Mouse (Mus musculus): ENCODE measurements around the gene Tymp. TPM values are rescaled to one million over a fixed set of nuclear protein-coding genes. Genes with fewer than 3 reads are reported as not detected.

Tymp gene
- polyA plus RNA-seq, 1 experiment from 2014 or later: 3.0 TPM

DNA sequence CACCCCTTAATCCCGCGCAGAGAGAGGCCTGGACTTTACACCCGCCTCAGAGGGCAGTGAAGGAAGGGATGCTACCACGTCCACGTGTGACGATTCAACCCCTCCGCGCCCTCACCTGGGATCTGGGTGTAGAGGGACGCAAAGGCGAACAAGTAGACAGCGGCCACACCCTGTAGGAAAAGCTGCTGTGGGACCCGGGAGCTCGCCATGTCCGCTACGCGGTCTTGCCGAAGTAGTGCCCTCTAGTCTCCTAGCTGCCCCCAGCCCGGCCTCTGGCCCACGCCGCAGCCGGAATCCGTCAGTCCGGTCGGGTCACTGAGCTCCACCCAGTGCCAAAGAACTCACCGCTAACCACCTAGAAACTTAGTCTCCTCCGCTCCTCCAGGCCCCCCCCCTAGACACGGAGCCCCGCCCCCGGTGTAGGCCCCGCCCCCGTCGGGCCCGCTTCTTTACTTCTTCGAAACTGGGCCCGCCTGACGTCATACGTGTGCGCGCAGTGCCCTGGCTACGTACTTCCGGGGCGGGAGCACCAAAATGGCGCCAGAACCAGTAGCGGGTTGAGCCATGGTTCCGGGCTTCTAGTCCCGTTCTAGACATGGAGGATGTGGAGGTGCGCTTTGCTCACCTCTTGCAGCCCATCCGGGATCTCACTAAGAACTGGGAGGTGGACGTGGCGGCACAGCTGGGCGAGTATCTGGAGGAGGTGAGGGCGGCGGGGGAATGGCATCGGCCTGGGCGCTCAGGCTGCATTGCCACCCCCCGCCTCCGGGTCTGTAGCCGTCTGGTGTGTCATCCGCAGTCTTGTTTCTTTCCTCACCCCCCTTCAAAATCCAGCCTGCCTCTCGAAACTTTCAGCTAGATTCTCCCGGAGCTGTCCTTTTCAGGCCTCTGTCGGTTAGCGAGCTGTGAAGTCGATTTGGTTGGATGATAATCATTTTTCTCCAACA, 21.3 kb downstream of the Tymp start, which contains the start of the genes Lmf2 and Ncaph2:
Lmf2 (minus strand) TSS at position 419 of the 947 bp plus-strand sequence.
Ncaph2 (plus strand) TSS at position 479 of the 947 bp plus-strand sequence.
- DNase-seq (ENCODE audit: low read depth, low spot score): peak; percentile 63
- no peak for TF ChIP-seq CTCF (IDR thresholded peaks at IDR 0.05)
- ChIA-PET CTCF (interaction anchor here (1.0 to 1.1 kb wide), 2 partner anchors 17 to 18 kb away, joined by 3 to 6 read pairs; partner anchors contain the start of gene Sco2), POLR2A (interaction anchor here (0.6 to 2.4 kb wide), 5 partner anchors 9 to 488 kb away, joined by 3 to 9 read pairs (median 5); partner anchors contain the start of gene Sco2)
- no peaks in the 10 kb centered on the region for H3K27me3 ChIP-seq
- ATAC-seq: peak; percentile 61
- in situ Hi-C loops (cut with MboI; ENCODE audit: low pct_unique_long_range_greater_than_20kb): no loop called here

DNA sequence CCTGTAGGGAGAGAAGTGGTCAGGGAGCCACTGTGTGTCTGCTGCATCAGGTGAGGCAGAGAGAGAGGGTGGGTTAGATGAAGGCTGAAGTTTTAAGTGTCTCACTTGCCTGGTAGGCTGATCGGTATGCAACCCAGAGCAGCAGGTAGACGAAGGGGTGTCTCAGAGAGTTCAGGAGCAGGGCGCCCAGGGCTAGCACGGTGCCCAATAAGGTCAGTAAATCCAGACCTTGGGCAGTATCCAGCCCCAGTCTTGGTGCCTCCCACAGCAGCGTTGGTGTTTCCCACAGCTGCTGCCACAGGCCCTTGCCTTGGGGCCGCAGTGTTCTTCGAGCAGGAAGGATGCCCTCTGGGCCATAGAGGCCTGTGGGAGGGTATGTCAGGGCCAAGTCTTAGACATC, 22.4 kb downstream of the Tymp start:
- DNase-seq (ENCODE audit: low read depth, low spot score): no peak
- H3K27me3 ChIP-seq: no peaks in the 10 kb centered on the region
- ChIA-PET POLR2A (no interaction called here), CTCF (no interaction called here)
- no peak for ATAC-seq
- in situ Hi-C loops (cut with MboI; ENCODE audit: low pct_unique_long_range_greater_than_20kb): no loop called here
- no peak for TF ChIP-seq CTCF (IDR thresholded peaks at IDR 0.05)

DNA sequence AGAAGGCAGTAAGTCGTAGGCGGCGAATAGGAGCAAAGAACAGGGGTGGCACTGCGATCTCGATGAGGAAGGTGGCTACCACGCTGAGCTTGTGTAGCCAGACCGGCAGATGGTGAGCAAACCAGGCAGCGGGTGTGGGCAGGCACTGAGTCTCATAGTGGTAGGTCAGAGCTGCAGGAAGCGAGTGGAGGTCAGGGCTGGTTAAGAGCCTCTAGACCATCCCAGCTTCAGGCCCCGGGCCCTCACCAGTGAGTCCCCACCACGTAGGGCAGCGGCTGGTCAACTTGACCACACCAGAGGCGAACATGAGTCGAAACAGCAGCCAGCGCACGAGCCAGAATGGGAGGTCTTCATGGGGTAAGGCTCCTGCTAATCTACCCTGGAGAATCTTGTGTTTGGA, 23.0 kb downstream of the Tymp start:
- DNase-seq (ENCODE audit: low read depth, low spot score): no peak
- no peak for TF ChIP-seq CTCF (IDR thresholded peaks at IDR 0.05)
- H3K27me3 ChIP-seq: no peaks in the 10 kb centered on the region
- CTCF ChIA-PET: no interaction called here
- in situ Hi-C loops (cut with MboI; ENCODE audit: low pct_unique_long_range_greater_than_20kb): no loop called here
- ATAC-seq: no peak
- POLR2A ChIA-PET: no interaction called here

DNA sequence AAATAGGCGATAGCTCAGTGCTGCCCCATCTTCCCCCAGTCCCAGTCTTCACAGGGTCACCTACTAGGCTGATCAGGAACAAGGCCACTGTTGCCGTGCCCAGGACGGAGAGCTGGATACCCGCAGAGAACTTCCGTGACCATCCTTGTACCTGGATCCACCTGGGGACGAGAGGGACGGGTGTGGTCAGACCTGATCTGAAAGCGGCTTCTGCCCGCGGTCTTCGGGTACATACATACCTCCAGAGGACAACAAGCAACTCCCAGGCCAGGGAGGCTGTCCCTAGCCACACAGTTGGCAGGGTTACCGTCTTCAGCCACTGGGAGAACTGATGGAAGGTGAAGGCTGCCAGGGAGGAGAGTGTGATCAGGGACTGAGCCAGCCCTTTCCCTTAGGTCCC, 24.0 kb downstream of the Tymp start:
- POLR2A ChIA-PET: no interaction called here

DNA sequence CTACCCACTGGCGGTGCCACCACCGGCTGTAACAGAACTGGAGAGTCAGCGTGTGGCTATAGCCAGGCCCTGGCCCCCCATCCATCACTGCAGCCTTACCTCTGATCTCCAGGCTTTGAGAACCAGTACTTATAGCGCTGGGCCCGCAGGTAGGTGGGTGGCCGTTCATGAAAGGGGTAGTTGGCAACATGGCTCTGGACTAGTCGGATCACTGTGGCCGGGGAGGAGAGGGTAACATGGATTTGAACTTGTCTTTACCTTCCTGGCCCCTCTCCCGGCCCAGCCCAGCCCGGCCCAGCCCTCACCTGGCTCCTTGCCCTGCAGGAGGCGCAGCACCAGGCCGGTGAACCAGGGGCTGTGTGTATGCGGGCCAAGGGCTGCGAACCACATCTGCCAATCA, 24.8 kb downstream of the Tymp start:
- no peak for DNase-seq (ENCODE audit: low read depth, low spot score)
- in situ Hi-C loops (cut with MboI; ENCODE audit: low pct_unique_long_range_greater_than_20kb): no loop called here
- ChIA-PET CTCF (no interaction called here), POLR2A (no interaction called here)
- ATAC-seq: no peak
- no peak for TF ChIP-seq CTCF (IDR thresholded peaks at IDR 0.05)
- no peaks in the 10 kb centered on the region for H3K27me3 ChIP-seq

More for the DNA sequence above, 24.0 kb downstream of the Tymp start:
- no peak for ATAC-seq
- TF ChIP-seq CTCF (IDR thresholded peaks at IDR 0.05): no peak
- in situ Hi-C loops (cut with MboI; ENCODE audit: low pct_unique_long_range_greater_than_20kb): no loop called here
- CTCF ChIA-PET: no interaction called here
- no peaks in the 10 kb centered on the region for H3K27me3 ChIP-seq
- DNase-seq (ENCODE audit: low read depth, low spot score): no peak

DNA sequence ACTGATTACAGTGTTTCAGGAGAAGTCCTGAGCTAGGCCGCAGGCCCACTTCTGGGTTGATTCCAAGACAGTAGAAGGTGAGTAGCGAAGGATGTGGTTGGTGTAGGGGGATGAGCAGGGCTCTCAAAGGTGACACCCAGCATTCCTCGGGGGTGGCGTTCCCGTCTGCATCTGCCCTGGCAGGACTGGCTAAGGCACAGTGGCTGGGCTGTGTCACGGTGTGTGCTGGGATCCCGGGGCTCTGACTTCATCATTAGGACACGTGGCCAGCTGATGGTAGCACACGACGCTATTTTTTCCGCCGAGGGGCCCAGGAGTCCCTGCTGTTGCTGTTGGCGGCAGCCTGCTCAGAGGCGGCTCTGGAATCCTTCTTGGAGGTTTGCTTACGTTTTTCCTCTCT, 25.5 kb downstream of the Tymp start:
- POLR2A ChIA-PET: no interaction called here
- CTCF ChIA-PET: interaction anchor here (1.6 kb wide), 1 partner anchor 22 kb away, joined by 4 read pairs; the partner anchor contains the start of gene Sco2
- ATAC-seq: no peak
- no peak for DNase-seq (ENCODE audit: low read depth, low spot score)
- TF ChIP-seq CTCF (IDR thresholded peaks at IDR 0.05): no peak
- in situ Hi-C loops (cut with MboI; ENCODE audit: low pct_unique_long_range_greater_than_20kb): no loop called here
- H3K27me3 ChIP-seq: no peaks in the 10 kb centered on the region

DNA sequence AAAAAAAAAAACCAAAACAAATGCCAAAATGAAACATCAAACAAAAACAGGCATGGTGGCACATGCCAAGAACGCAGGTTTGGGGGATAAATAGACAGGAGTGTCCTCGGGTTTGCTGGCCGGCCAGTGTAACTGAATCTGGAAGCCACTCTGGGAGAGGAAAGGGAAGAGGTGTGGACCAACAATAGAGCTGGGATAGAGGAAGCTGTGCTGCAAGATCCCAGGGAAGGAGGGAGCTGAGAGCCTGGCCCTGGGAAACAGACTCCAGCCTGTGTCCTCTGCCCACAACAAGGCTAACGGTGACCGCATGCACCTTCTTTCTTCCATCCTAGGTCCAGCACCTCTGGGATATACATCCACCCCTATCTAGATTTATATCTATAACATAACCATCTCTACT, 26.4 kb downstream of the Tymp start:
- DNase-seq (ENCODE audit: low read depth, low spot score): no peak
- no peaks in the 10 kb centered on the region for H3K27me3 ChIP-seq
- ATAC-seq: no peak
- TF ChIP-seq CTCF (IDR thresholded peaks at IDR 0.05): no peak
- POLR2A ChIA-PET: interaction anchor here (0.5 kb wide), 1 partner anchor 127 kb away, joined by 3 read pairs; no protein-coding TSS in a partner anchor
- CTCF ChIA-PET: interaction anchor here (1.6 kb wide), 1 partner anchor 23 kb away, joined by 4 read pairs; the partner anchor contains the start of gene Sco2
- in situ Hi-C loops (cut with MboI; ENCODE audit: low pct_unique_long_range_greater_than_20kb): no loop called here

DNA sequence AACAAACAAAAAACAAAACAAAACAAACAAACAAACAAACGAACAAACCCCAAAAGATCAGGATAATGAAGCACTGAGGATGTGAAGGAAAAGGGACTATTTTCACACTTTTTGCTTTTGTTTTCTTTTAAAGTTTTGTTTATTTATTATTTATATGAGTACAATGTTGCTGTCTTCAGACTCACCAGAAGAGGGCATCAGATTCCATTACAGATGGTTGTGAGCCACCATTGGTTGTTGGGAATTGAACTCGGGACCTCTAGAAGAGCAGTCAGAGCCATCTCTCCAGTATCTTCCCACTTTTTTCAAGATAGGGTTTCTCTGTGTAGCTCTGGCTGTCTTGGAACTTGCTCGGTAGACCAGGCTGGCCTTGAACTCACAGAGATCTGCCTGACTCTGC, 33.5 kb downstream of the Tymp start:
- ATAC-seq: no peak

DNA sequence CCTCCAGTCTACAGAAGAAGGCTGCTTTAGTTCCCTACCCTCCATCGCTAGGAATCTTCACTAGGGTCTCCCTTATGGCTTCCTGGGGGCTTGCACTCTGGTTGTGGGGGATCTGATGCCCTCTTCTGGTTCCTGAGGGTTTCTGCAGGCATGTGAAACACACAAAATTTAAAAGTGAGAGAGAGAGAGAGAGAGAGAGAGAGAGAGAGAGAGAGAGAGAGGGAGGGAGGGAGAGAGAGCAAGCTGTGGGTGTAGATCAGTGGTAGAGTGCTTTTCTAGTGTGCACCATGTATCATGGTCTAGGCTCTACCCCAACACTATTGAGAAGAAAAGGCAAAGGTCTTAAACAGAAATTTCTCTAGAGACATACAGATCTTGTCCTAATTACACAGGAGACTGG, 35.2 kb downstream of the Tymp start:
- no peak for TF ChIP-seq CTCF (IDR thresholded peaks at IDR 0.05)
- peaks cover 17% of the 10 kb centered on the region for H3K27me3 ChIP-seq
- DNase-seq (ENCODE audit: low read depth, low spot score) (no peak), ATAC-seq (no peak)
- in situ Hi-C loops (cut with MboI; ENCODE audit: low pct_unique_long_range_greater_than_20kb): no loop called here
- CTCF ChIA-PET: interaction anchor here (1.6 kb wide), 1 partner anchor 27 kb away, joined by 3 read pairs; no protein-coding TSS in a partner anchor
- POLR2A ChIA-PET: no interaction called here

More for the DNA sequence above, 33.5 kb downstream of the Tymp start:
- POLR2A ChIA-PET: no interaction called here
- H3K27me3 ChIP-seq: peaks cover 11% of the 10 kb centered on the region
- CTCF ChIA-PET: interaction anchor here (1.1 kb wide), 1 partner anchor 9 kb away, joined by 5 read pairs; the partner anchor contains the start of gene Miox
- in situ Hi-C loops (cut with MboI; ENCODE audit: low pct_unique_long_range_greater_than_20kb): no loop called here
- DNase-seq (ENCODE audit: low read depth, low spot score): no peak
- no peak for TF ChIP-seq CTCF (IDR thresholded peaks at IDR 0.05)

DNA sequence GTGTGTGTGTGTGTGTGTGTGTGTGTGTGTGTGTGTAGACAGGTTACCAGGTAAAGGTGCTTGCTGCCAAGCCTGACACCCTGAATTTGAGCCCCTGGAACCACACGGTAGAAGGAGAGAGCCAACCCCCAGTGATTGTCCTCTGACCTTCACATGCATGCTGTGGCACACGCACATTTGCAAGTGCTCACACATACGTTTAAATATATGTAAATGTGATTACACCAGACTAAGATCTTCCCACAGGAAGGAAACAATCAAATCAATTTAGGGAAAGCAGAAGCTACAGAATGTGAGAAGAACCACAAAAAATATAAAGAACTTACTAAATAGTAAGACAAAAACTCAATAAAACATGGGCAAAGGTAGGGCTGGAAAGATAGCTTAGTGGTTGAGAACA, 36.7 kb downstream of the Tymp start:
- POLR2A ChIA-PET: no interaction called here
- CTCF ChIA-PET: no interaction called here
- DNase-seq (ENCODE audit: low read depth, low spot score) (no peak), ATAC-seq (no peak)
- no peak for TF ChIP-seq CTCF (IDR thresholded peaks at IDR 0.05)
- in situ Hi-C loops (cut with MboI; ENCODE audit: low pct_unique_long_range_greater_than_20kb): no loop called here
- H3K27me3 ChIP-seq: peaks cover 17% of the 10 kb centered on the region

DNA sequence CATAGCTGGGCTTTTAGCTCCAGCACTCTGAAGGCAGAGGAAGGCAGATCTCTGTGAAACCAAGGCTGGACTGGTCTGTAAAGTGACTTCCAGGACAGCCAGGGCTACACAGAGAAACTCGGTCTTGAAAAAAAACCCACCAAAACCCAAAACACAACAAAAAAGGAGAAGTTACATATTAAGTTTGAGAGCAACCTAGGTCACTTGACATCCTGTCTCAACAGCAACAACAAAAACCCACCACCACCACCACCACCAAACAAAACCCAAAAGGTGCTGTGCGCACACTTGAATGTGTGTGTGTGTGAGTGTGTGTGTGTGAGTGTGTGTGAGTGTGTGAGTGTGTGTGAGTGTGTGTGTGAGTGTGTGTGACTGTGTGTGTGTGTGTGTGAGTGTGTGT, 37.1 kb downstream of the Tymp start:
- ATAC-seq (no peak), DNase-seq (ENCODE audit: low read depth, low spot score) (no peak)
- ChIA-PET CTCF (interaction anchor here (1.3 kb wide), 1 partner anchor 25 kb away, joined by 4 read pairs; the partner anchor contains the start of gene Sbf1), POLR2A (no interaction called here)
- H3K27me3 ChIP-seq: peaks cover 17% of the 10 kb centered on the region
- no peak for TF ChIP-seq CTCF (IDR thresholded peaks at IDR 0.05)
- in situ Hi-C loops (cut with MboI; ENCODE audit: low pct_unique_long_range_greater_than_20kb): no loop called here

All from Patski (cell line).